Mouse (Mus musculus) kidney, adult 2 months (tissue): ENCODE measurements around the gene Cbfa2t3. TPM values are rescaled to one million over a fixed set of nuclear protein-coding genes. Genes with fewer than 3 reads are reported as not detected.

Experiments used
- DNase-seq: peaks from one replicate; pipeline ENCODE4 v3.0.0; 2021
- H3K27ac ChIP-seq: fragments of 200-500 bp; 2 replicates; pipeline ENCODE4 v1.5.1; 2012; ENCODE audit warnings: low read depth, low read length, control low read depth, inconsistent platforms; ENCODE audit not compliant: insufficient read depth
- H3K27me3 ChIP-seq: fragments of 200-500 bp; replicated peaks from 2 replicates; pipeline ENCODE4 v1.6.1; 2012; ENCODE audit warnings: mild to moderate bottlenecking, moderate library complexity, low read length, inconsistent platforms; ENCODE audit not compliant: control insufficient read depth, insufficient read depth
- H3K36me3 ChIP-seq: fragments of 200-500 bp; 2 replicates; pipeline ENCODE4 v1.6.1; 2012; ENCODE audit warnings: mild to moderate bottlenecking, moderate library complexity, low read length, inconsistent platforms; ENCODE audit not compliant: control insufficient read depth, insufficient read depth
- H3K4me1 ChIP-seq: fragments of 200-500 bp; 2 replicates; pipeline ENCODE4 v1.6.1; 2011; ENCODE audit warnings: low read length; ENCODE audit not compliant: control insufficient read depth, insufficient read depth
- H3K4me3 ChIP-seq: fragments of 200-500 bp; 2 replicates; pipeline ENCODE4 v1.5.1; 2011; ENCODE audit warnings: mild to moderate bottlenecking, low read depth, low read length, control low read depth; ENCODE audit not compliant: insufficient read depth
- CTCF ChIP-seq: fragments of 200-500 bp; conservative IDR thresholded peaks from 2 replicates; pipeline ENCODE4 v1.5.1; 2011; ENCODE audit warnings: low read depth, mild to moderate bottlenecking, control low read depth, low read length, moderate library complexity, mixed read lengths; ENCODE audit not compliant: insufficient read depth, insufficient read length
- POLR2A ChIP-seq: fragments of 200-500 bp; IDR thresholded peaks from one replicate; pipeline ENCODE4 v1.6.1; 2011; ENCODE audit warnings: low read depth, low read length, control low read depth
- WGBS: fragments of 180-500 bp; shearing (Covaris S2); methylation state at CpG from one replicate; pipeline ENCODE4 v1.1.7; 2018; 5-methylcytosine and 5-hydroxymethylcytosine counted together
- polyA plus RNA-seq: library from polyadenylated mRNA; depleted of rRNA; stranded (reverse); fragments of >200 nt; gene quantifications from 2 replicates; pipeline ENCODE4 v1.2.3, GENCODE M21; 2012

Cbfa2t3 gene
- polyA plus RNA-seq, 1 experiment: 6.7 TPM

- TF ChIP-seq CTCF: no peak
- no peak for TF ChIP-seq POLR2A
- WGBS: 52% methylated on average over 19 of the region's 19 CpGs
- no peak for DNase-seq
- Histone ChIP-seq H3K4me1 (no peaks in the 10 kb centered on the region), H3K36me3 (no peaks in the 10 kb centered on the region), H3K27me3 (no peaks in the 10 kb centered on the region; the same call in 1 of the 2 replicates), H3K27ac (no peak overlapping the region), H3K4me3 (no peak overlapping the region)
Measured at GRCm38 (mm10) chr8:122685097-122685861, 13.6 kb downstream of the Cbfa2t3 start.

GRCm38 (mm10) chr8:122682820-122683219 lies 16.1 kb downstream of the Cbfa2t3 start:
- TF ChIP-seq POLR2A: no peak
- no peak for TF ChIP-seq CTCF
- H3K36me3 ChIP-seq: no peaks in the 10 kb centered on the region
- no peaks in the 10 kb centered on the region for H3K4me1 ChIP-seq
- H3K4me3 ChIP-seq: no peak overlapping the region
- WGBS: 89% methylated on average over 11 of the region's 11 CpGs
- H3K27me3 ChIP-seq: no peaks in the 10 kb centered on the region; the same call in 1 of the 2 replicates
- no peak for DNase-seq
- H3K27ac ChIP-seq: no peak overlapping the region

DNA sequence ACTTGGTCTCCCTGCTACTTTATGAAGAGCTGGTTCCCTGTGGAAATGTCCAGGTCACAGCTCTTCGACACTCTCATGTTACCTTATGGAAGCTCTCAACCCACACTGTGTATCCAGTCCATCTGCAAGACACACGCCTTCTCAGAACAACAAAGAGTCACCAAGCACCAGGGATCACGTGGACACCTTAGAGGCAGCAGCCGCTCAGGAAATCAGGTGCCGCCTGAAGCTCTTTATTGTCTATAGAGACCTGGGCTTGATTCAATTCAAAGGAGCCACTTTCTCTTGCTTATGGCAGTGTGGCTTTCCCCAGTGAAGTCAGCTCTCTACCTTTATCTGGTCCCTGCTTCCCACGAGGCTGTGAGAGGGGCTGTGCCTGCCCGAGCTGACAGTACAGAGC lies 18.7 kb downstream of the Cbfa2t3 start:
- DNase-seq: no peak
- Histone ChIP-seq H3K4me3 (no peak overlapping the region), H3K27ac (no peak overlapping the region), H3K4me1 (no peaks in the 10 kb centered on the region), H3K36me3 (no peaks in the 10 kb centered on the region), H3K27me3 (no peaks in the 10 kb centered on the region; the same call in 1 of the 2 replicates)
- no peak for TF ChIP-seq POLR2A
- no peak for TF ChIP-seq CTCF
- 45% methylated on average over 7 of the region's 7 CpGs for WGBS

DNA sequence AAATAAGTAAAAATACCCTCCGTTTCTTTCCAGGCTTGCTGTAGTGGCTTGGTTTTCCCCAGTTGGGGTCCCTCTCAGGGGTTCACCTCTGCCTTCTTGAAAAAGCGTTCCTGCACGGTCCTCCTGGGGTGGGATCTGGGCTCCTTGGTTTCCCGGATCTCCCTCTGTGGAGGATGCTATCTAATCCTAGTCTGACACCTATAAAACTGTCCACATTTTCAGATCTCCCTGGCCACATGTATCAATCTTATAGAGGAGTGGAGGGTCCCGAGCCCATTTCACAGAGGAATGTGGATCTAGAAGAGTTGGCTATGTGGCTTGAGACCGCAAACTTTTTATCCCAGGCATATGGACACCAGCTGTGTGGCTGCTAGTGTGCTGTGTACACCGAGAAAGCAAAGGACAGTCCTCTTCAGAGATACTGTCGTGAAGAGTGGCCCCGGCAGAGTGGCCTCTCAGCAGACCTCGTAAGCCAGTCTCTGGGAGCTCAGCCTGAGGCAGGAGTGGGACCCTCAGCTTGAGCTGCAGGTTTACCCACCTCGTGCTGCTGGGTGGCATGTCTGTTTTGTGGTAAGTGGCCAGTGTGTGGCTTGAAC lies 19.5 kb downstream of the Cbfa2t3 start:
- Histone ChIP-seq H3K4me3 (no peak overlapping the region), H3K36me3 (no peaks in the 10 kb centered on the region), H3K4me1 (no peaks in the 10 kb centered on the region), H3K27ac (no peak overlapping the region), H3K27me3 (no peaks in the 10 kb centered on the region)
- TF ChIP-seq CTCF (no peak), POLR2A (no peak)
- 40% methylated on average over 11 of the region's 11 CpGs for WGBS
- DNase-seq: no peak

DNA sequence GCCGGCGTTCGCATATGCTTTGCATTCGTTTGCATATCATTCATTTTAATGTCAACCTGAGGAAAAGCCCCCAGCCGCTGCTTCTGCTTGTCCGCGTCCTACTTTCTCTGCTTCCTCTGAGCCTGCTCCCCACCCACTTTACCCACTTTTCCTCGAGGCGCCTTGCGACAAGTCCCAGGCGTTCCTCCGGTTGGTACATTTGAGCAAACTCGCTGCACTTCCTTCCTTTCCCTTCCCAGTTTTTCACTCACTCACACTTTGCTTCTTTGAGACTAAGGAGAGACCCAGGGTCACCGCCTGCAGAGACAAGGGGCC lies 20.1 kb downstream of the Cbfa2t3 start:
- H3K4me1 ChIP-seq: no peaks in the 10 kb centered on the region
- no peak overlapping the region; the same call in 1 of the 2 replicates for H3K27ac ChIP-seq

GRCm38 (mm10) chr8:122678061-122678895 lies 20.6 kb downstream of the Cbfa2t3 start:
- peak overlapping the region; percentile 78 for H3K4me3 ChIP-seq
- DNase-seq: peak; percentile 80
- peak overlapping the region; percentile 71 for H3K27ac ChIP-seq
- H3K4me1 ChIP-seq: no peaks in the 10 kb centered on the region
- TF ChIP-seq POLR2A (no peak), CTCF (peak; percentile 60)
- H3K27me3 ChIP-seq: no peaks in the 10 kb centered on the region
- under 1% methylated on average over 127 of the region's 127 CpGs for WGBS
- no peaks in the 10 kb centered on the region for H3K36me3 ChIP-seq

More for the DNA sequence above, 20.1 kb downstream of the Cbfa2t3 start:
- Histone ChIP-seq H3K36me3 (no peaks in the 10 kb centered on the region), H3K4me3 (peak overlapping the region; percentile 78), H3K27me3 (no peaks in the 10 kb centered on the region)
- TF ChIP-seq CTCF (no peak), POLR2A (no peak)
- DNase-seq: no peak
- WGBS: 4% methylated on average over 14 of the region's 14 CpGs
